Mouse (Mus musculus) heart, embryonic 11.5 days (tissue): ENCODE data around the gene Nup155. TPM values are rescaled to one million over a fixed set of nuclear protein-coding genes. Genes with fewer than 3 reads are reported as not detected.
"Not testable (repeated sequence)": the region's sequence is repeated elsewhere in the genome, so short reads cannot be mapped to it uniquely, and the experiment has no call there.

Experiments
- ATAC-seq: fragments of 200-750 bp; cut with Nextera tagmentation; replicated peaks from 2 replicates; pipeline ENCODE4 v1.8.0; 2017; ENCODE audit warnings: moderate library complexity; ENCODE audit not compliant: insufficient number of reproducible peaks, low FRiP score, low TSS enrichment
- H3K27ac ChIP-seq: fragments of 300-500 bp; sonication (generic); 2 replicates; pipeline ENCODE4 v1.5.1; 2014; ENCODE audit warnings: mild to moderate bottlenecking, low read depth, low read length
- H3K27me3 ChIP-seq: fragments of 300-500 bp; sonication (generic); 2 replicates; pipeline ENCODE4 v1.6.1; 2014; ENCODE audit warnings: mild to moderate bottlenecking, low read length, mixed read lengths; ENCODE audit not compliant: control insufficient read depth, insufficient read depth
- H3K36me3 ChIP-seq: fragments of 300-500 bp; sonication (generic); 2 replicates; pipeline ENCODE4 v1.6.1; 2014; ENCODE audit warnings: mild to moderate bottlenecking, low read length, moderate library complexity, mixed read lengths; ENCODE audit not compliant: control insufficient read depth, insufficient read depth
- H3K4me1 ChIP-seq: fragments of 300-500 bp; sonication (generic); 2 replicates; pipeline ENCODE4 v1.6.1; 2014; ENCODE audit warnings: low read length; ENCODE audit not compliant: control insufficient read depth, insufficient read depth
- H3K4me2 ChIP-seq: fragments of 300-500 bp; sonication (generic); 2 replicates; pipeline ENCODE4 v1.6.1; 2014; ENCODE audit warnings: mild to moderate bottlenecking, moderate library complexity
- H3K4me3 ChIP-seq: fragments of 300-500 bp; sonication (generic); 2 replicates; pipeline ENCODE4 v1.5.1; 2014; ENCODE audit warnings: low read depth, low read length
- H3K9ac ChIP-seq: fragments of 300-500 bp; sonication (generic); 2 replicates; pipeline ENCODE4 v1.6.1; 2014; ENCODE audit warnings: mild to moderate bottlenecking, low read depth, low read length, moderate library complexity
- H3K9me3 ChIP-seq: fragments of 300-500 bp; sonication (generic); replicated peaks from 2 replicates; pipeline ENCODE4 v1.6.1; 2016; ENCODE audit warnings: low read length; ENCODE audit not compliant: control insufficient read depth
- WGBS: fragments of 180-500 bp; shearing (Covaris S2); extraction: QIAGEN DNeasy Blood & Tissue Kit; methylation state at CpG from one replicate; pipeline ENCODE4 v1.1.7; 2014; ENCODE audit not compliant: insufficient replicate concordance; 5-methylcytosine and 5-hydroxymethylcytosine counted together
- polyA plus RNA-seq: library from polyadenylated mRNA; unstranded; fragments of >200 nt; fragmentation: Nextera tagmentation; extraction: Ambion mirVana; gene quantifications from 2 replicates; pipeline ENCODE4 v1.2.1, GENCODE M21; 2014

Nup155 gene
- 13.1 and 23.2 TPM in 2 replicates for polyA plus RNA-seq

DNA sequence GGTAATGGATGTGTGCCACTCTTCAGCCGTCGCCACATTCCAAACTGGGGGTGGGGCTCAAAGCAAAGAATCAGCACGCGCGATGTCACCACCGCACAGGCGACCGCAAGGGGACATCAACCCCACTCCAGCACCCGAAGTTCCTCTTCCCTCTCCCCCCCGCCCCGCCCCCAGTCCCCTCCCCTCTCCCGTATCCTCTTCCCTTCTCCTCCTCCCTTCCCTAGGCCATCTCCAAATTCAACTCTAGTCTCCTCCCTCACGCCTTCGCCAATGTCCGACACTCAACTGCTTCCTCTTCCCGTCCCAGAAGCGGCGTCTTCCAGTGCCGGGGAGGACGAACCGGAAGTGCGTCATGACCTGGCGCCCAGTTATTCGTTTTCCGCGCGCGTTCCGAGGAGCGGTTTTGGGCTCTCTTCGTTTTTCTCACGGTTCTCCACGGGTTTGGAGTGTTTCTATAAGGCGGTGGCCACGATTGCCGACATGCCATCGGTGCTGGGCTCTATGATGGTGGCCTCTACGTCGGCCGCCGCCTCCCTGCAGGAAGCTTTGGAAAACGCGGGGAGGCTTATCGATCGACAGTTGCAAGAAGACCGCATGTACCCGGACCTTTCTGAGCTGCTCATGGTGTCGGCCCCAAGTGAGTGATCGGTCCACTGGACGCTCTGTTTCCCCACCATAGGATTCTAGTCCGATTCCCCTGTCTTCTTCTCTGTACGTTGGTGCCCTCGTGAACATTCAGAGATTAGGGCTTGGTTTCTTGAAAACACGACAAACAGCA, at the start of gene Nup155:
Gene Nup155, plus strand, starts transcription at position 308 of the 778 bp plus-strand sequence.
- WGBS: under 1% methylated on average over 53 of the region's 54 CpGs
- Histone ChIP-seq H3K9me3 (no peaks in the 10 kb centered on the region), H3K4me3 (peak within 1 kb of the TSS; percentile 95), H3K27me3 (no peaks in the 10 kb centered on the region), H3K4me2 (peak within 1 kb of the TSS; percentile 83), H3K4me1 (peaks cover 11% of the 10 kb centered on the region; the same call in 1 of the 2 replicates), H3K27ac (peak within 1 kb of the TSS; percentile 77), H3K9ac (peak within 1 kb of the TSS; percentile 97), H3K36me3 (peaks cover 9% of the 10 kb centered on the region)
- ATAC-seq: peak; percentile 92

DNA sequence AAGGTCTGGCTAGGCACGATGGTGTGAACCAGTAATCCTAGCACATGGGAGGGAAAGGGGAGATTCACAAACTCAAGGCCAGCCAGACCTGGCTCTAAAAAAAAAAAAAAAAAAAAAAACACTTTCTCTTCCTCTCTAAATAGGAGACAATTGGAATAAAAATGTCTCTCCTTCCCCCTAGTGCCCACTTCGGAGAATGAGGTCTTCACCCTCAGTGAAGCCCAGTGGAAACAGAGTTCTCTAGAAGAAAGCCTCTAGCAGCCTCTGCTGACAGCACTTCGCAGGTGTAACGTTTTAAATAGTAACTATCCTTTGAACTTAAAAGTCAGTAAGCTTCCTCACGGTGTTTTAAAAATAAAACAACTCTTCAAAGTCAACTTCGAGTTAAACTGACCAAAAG, 43.9 kb upstream of the Nup155 start:
- H3K27me3 ChIP-seq: no peaks in the 10 kb centered on the region
- no peaks in the 10 kb centered on the region for H3K36me3 ChIP-seq
- no peaks in the 10 kb centered on the region for H3K9me3 ChIP-seq
- no peak overlapping the region for H3K27ac ChIP-seq
- WGBS: 68% methylated on average over 6 of the region's 6 CpGs
- no peaks in the 10 kb centered on the region for H3K4me1 ChIP-seq
- no peak overlapping the region for H3K9ac ChIP-seq
- no peak overlapping the region for H3K4me2 ChIP-seq
- H3K4me3 ChIP-seq: no peak overlapping the region
- ATAC-seq: no peak

DNA sequence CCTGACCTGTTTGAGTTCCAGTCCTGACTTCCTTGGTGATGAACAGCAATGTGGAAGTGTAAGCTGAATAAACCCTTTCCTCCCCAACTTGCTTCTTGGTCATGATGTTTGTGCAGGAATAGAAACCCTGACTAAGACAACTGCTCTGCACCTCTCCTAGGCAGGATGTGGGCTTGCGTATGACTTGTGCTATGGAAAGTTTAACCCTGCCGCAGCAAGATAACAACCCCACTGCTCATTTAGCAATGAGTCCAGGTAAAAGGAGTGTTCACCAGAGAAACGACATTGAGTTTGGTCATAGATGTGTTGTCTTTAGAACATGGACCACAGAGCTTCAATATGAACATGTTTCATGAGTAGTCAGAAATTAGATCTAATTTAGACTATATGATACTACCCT, 35.9 kb upstream of the Nup155 start:
- not testable (repeated sequence) for H3K27ac ChIP-seq, H3K36me3 ChIP-seq, H3K9ac ChIP-seq, H3K4me2 ChIP-seq, H3K4me3 ChIP-seq, H3K9me3 ChIP-seq, H3K4me1 ChIP-seq, ATAC-seq, H3K27me3 ChIP-seq
- WGBS: 92% methylated on average over 3 of the region's 3 CpGs

DNA sequence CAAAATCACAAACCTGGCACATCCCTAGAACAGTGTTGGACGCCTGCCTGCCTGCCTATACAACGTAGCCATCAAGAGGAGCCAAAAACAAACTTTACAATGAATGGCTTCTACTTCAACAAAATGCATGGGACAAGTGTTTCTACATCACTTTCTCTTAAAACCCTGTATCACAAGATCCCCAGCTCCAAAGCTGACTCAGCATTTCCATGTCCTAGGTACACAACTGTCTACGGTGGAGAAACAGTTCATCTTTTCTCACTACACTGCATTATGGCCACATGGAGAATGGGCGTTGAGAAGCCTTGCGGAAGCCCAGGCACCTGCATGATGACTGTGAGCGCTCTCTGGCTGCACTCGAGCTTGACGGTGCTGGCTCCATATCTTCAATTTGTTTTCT, 26.9 kb upstream of the Nup155 start:
- no peak overlapping the region for H3K4me3 ChIP-seq
- WGBS: 94% methylated on average over 8 of the region's 8 CpGs
- no peak overlapping the region for H3K4me2 ChIP-seq
- ATAC-seq: no peak
- no peaks in the 10 kb centered on the region for H3K4me1 ChIP-seq
- no peaks in the 10 kb centered on the region for H3K27me3 ChIP-seq
- H3K9me3 ChIP-seq: no peaks in the 10 kb centered on the region
- H3K9ac ChIP-seq: no peak overlapping the region
- H3K27ac ChIP-seq: no peak overlapping the region
- peaks cover 5% of the 10 kb centered on the region for H3K36me3 ChIP-seq

DNA sequence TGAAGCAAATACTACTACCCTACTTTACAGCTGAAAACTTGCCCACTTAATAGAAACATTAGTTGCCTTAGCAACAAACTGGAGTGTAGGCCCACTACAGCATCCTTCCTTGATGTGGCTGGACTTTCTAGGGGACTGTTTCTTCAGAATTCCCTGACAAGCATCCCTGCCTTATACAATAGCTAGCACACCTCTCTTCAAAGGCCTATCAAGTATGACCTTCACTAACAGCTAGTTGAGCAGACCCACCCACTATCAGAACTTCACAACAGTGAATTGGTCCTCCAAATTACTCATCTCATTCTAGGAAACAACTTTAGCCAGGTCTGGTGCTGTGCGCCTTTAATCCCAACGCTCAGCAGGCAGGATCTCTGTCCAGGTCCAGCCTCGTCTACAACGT, 21.8 kb upstream of the Nup155 start:
- Histone ChIP-seq H3K27ac (no peak overlapping the region), H3K9ac (no peak overlapping the region), H3K9me3 (no peaks in the 10 kb centered on the region), H3K4me1 (no peaks in the 10 kb centered on the region), H3K36me3 (peaks cover 8% of the 10 kb centered on the region; the same call in 1 of the 2 replicates), H3K4me3 (no peak overlapping the region), H3K27me3 (no peaks in the 10 kb centered on the region), H3K4me2 (no peak overlapping the region)
- ATAC-seq: no peak
- 90% methylated on average over 4 of the region's 4 CpGs for WGBS

DNA sequence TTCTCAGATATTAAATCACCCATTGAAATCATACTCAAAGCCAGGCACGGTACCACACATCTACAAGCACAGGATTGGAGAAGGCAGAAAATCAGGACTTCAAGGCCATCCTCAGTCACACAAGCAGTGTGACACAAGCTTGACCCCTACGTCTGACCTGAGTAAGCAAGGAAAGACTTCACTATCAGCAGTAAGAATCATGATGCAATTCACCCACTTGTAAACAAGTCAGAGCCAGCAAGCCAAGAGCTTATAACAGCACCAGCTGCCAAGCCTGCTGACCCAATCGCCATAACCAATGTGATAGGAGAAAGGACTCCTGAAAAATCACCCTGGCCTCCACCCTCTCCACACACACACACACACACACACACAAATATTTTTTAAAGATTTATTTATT, 20.4 kb upstream of the Nup155 start:
- H3K9me3 ChIP-seq: no peaks in the 10 kb centered on the region
- no peak for ATAC-seq
- WGBS: 81% methylated on average over 3 of the region's 3 CpGs

DNA sequence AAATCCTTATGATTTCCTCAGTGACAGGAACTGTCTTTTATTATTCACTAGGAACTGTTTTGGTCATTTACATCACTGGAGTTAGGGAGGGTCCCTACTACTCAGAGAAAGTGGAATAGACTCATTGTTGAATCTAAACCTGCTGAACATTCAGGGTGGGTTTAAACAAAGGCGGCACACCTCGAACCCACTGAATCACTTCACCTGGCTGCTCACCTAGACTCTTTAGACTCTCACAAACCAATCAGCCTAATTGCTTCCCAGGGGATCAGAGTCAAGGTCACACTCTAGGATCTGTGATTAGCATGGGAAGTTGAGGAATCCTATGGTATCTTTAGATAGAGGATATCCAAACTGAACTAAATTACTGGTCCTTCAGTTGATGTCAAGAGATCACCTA, 18.4 kb upstream of the Nup155 start:
- H3K4me3 ChIP-seq: no peak overlapping the region
- no peak for ATAC-seq
- H3K9me3 ChIP-seq: no peaks in the 10 kb centered on the region
- no peaks in the 10 kb centered on the region for H3K4me1 ChIP-seq
- H3K36me3 ChIP-seq: peaks cover 10% of the 10 kb centered on the region; the same call in 1 of the 2 replicates
- 100% methylated on average over 2 of the region's 2 CpGs for WGBS
- H3K27me3 ChIP-seq: no peaks in the 10 kb centered on the region
- H3K9ac ChIP-seq: no peak overlapping the region
- H3K4me2 ChIP-seq: no peak overlapping the region
- H3K27ac ChIP-seq: no peak overlapping the region

More for the DNA sequence above, 20.4 kb upstream of the Nup155 start:
- no peak overlapping the region for H3K27ac ChIP-seq
- H3K4me1 ChIP-seq: no peaks in the 10 kb centered on the region
- peaks cover 10% of the 10 kb centered on the region; the same call in 1 of the 2 replicates for H3K36me3 ChIP-seq
- no peaks in the 10 kb centered on the region for H3K27me3 ChIP-seq
- H3K4me2 ChIP-seq: no peak overlapping the region
- H3K9ac ChIP-seq: no peak overlapping the region
- H3K4me3 ChIP-seq: no peak overlapping the region

DNA sequence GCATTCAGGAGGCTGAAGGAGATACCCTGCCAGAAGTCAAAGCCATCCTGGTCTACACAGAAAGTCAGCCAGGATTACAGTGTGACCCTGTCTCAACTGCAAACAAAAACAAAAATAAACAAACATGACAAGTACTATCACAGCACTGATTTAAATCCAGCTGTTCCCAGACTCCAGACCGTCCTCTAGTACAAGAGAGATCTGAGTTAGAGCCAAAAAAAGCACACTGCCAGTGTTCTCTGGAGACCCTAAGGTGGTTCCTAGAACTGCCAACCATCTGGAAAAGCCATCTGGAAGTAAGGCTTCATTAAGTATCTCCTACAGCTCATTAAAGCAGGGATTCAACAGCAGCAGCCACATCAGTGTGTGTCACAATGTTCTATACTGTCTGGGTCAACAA, 16.4 kb upstream of the Nup155 start:
- H3K27ac ChIP-seq: not testable (repeated sequence)
- 81% methylated on average over 1 of the region's 1 CpGs for WGBS

DNA sequence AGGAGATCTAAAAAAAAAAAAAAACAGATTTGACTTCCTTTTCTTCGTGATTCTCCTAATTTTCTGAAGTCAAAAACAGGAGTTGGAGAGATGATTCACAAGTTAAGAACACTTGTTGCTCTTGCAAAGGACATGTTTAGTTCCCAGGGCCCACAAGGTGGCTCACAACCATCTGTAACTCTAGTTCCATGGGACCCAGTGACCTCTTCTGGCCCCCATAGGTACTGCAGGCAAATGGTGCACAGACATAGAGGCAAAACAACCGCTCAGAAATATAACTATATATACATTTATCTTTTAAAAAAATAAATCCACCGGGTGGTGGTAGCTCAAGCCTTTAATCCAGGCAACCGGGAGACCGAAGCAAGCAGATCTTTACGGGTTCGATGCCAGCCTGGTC, 11.2 kb upstream of the Nup155 start:
- Histone ChIP-seq H3K27me3 (no peaks in the 10 kb centered on the region), H3K4me2 (peak overlapping the region; percentile 49), H3K4me1 (0 out of 2 replicates have a peak, but pooled peaks cover 3% of the 10 kb centered on the region), H3K9me3 (no peaks in the 10 kb centered on the region), H3K9ac (no peak overlapping the region), H3K36me3 (peaks cover 4% of the 10 kb centered on the region; the same call in 1 of the 2 replicates), H3K4me3 (0 out of 2 replicates have a peak overlapping the region, but pooled peaks have one; percentile 25), H3K27ac (no peak overlapping the region)
- no peak for ATAC-seq
- WGBS: 18% methylated on average over 7 of the region's 7 CpGs

More for the DNA sequence above, 16.4 kb upstream of the Nup155 start:
- peaks cover 12% of the 10 kb centered on the region for H3K36me3 ChIP-seq
- not testable (repeated sequence) for ATAC-seq, H3K4me2 ChIP-seq, H3K9ac ChIP-seq, H3K4me3 ChIP-seq, H3K27me3 ChIP-seq, H3K4me1 ChIP-seq, H3K9me3 ChIP-seq
